Mouse (Mus musculus): ENCODE measurements around the gene Commd2.

Gene Commd2

DNA sequence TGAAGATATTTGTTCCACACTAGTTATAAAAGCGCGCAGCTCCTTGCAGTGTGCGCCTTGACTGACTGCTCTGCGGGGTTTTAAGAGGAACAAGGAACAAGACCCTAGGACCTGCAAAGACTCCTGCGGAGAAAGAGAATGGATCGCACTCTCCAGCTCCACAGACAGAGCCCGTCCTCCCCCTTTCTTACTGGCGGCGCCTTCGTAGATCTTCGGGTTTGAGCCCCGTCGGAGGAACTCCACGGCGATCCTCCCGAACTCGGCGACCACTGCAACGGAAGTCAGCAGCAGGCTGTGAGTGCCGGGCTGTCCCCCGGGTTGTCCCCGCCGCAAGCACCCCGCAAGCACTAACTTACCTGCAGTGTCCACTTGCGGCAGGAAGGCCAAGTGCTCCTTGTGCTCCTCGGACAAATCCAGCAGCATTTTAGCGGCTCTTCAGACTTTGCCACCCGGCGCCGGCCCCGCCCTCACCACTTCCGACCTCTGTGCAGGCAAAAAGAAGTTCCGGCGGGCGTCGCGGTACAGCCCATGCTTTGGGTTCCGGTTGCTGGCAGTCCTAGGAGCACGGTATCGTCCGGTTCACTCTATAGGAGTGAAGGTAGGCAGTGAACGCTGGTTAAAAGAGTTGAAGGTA is at the start of gene Commd2:
Commd2 (minus strand) TSS at position 485 of the 634 bp plus-strand sequence.
- peak; percentile 92 to 95 for DNase-seq (ENCODE audit: low spot score in 2 of 2)

DNA sequence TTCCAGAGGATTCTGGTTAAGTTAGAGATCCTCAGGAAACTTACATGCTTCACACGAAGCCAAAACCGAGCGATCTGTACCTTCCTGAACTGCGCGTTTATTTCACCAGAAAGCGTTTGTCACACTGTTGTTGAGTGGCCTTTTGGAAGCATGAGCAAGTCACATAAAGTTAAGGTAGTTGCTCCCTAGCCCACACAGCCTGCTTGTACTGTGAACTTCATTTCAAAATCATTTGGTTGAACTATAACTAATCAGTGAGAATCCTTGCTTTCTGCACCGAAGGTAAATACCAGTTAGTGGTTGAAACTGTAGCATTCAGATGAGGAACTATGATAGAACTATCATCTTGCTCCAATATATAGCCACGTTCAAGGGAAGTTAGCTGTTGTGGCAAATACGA is 45.3 kb upstream of the Commd2 start:
- DNase-seq (ENCODE audit: low spot score in 2 of 2), result no peak

DNA sequence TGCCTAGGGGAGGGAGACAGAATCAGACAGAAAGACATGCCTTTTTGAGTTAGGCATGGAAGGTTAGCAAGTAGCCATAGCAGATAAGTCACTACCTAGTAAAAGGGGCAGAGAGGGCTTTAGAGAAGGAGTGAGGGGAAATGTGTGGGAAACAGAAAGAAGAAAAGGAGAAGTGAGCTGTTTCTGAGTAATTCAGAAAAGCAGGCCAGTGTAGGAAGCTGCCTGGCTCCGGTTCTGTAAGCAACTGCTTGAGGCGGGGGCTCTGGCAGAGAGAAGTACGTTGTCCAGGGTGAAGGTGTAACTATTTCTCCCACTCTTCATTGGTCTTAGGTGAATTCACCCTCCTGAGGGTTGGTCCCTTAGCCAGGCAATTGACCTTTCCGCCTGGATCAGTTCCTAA is 44.7 kb upstream of the Commd2 start:
- no peak for DNase-seq (ENCODE audit: low spot score in 2 of 2)

DNA sequence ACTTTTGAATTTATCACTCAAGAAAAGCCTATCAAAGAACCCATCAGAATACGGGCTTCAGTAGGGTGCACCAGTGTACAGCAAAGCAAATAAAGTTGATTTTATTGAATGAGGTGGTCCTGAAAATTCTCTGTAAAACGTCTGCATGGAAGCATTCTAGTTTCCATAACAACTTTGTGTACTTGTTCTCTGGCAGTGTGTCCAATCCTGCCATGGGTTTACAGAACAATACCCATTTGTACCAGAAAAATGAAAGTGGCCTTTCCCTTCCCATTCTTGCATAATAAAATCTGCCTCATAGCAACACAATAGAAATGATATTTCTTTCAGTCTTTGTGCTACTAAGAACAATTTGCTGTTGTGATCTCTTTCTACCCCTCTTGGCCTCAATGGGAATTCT is 41.2 kb upstream of the Commd2 start, which contains the start of gene Ankub1:
Ankub1 (minus strand) TSS at position 81 of the 400 bp plus-strand sequence.
- no peak for DNase-seq (ENCODE audit: low spot score in 2 of 2)

DNA sequence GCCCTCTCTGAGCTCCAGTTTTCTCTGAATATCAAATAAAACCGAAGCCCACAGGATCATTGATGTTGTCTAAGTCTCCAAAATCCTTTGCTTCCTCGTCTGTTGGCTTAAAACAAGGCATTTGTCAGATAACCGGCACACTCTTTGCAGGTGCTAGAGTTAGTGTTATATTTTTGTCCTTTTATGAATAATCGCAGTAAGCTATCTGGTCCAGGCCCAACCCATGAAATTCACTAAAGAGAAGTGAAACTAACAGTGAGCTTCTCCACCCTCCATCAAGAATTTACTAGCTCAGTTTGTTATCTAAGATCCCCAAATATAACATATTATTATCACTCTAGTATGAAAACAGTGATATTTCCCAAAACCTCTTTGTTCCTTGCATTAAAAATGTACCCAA is 40.3 kb upstream of the Commd2 start:
- no peak for DNase-seq (ENCODE audit: low spot score in 2 of 2)

DNA sequence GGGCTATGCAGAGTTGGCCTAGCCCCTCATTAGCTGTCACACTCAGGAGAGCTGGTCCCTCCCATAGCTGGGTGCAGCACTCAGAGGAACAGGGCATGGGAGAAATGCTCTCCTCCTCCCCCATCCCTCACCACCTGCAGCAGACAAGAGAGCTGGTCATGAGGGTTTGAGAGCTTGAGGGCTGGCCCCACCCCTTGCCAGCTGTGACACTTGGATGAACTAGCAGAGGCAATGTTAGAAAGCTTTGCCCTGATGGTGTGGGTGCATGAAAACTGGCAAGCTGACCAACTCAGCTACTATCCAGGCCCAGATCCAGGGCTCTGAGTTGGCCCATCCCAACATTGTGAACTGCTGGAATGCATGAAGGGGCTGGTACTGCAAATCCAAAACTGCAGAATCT is 26.3 kb upstream of the Commd2 start:
- no peak for DNase-seq (ENCODE audit: low spot score in 2 of 2)

DNA sequence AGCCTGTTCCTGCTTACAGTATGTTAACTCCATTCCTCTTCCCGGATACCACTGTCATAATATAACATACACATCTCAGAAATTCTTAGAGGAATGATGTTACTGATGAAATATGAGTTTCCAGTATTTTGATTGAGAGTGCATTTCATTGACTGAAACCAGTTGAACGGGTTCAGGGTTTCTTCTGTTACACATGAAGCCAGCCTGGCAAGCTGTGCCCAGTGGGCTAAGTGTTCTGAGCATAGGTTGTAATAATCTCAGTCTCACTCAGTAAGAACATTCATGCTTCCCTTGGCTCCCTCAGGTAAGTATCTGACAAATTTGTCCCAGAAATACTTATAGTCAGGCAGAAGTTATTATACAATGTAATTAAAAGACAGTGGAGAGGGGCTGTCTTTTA is 22.6 kb upstream of the Commd2 start:
- no peak for DNase-seq (ENCODE audit: low spot score in 2 of 2)

DNA sequence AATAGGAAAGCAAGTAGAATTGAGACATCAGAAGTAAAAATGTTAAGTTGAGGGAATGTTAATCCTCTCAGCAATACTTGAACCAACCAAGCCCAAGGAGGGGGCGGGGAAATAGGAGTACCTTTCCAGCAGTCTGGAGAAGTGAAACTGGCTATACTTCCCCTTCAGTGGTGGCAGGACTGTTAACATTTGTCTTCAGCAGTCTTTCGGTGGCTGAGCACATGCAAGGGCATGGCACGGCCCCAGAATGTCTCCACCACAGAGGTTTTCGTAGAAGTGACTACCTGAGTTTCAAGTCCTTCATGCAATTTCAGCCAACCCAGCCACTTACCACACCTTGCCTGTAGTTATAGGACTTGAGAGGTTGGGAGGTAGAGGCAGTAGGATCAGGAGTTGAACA is 22.1 kb upstream of the Commd2 start:
- DNase-seq (ENCODE audit: low spot score in 2 of 2), result no peak

DNA sequence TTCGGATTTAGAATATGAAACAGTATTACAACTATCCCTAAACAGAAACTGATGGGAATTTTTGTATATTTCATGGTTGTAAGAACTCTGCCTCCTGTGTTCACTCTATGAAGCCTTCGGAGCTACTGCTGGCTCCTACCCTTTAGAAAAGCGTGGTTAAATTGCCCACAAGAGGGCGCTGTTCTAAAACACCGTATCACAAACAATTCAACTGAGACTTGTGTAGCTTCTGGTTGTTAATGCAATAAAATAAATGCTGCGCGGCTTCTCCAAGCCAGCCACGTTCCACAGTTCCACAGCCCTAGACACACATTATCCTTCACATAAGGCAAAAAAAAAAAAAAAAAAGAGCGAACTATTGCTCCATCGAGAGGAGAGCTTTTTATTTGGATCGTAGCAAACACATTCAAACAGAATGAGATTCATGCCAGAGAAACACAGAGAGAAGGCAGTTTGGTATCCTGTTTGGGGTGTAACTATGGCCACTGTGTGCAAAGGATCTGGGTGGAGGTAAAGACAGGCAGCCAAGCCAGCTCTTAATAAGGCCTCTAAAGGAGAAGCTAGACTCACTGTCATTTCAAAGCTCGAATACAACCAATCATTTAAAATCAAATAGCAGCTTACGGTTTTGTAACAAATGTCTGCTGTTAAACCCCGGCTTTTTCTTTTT is 15.7 kb upstream of the Commd2 start:
- DNase-seq (ENCODE audit: low spot score in 2 of 2), result peak; percentile 86

DNA sequence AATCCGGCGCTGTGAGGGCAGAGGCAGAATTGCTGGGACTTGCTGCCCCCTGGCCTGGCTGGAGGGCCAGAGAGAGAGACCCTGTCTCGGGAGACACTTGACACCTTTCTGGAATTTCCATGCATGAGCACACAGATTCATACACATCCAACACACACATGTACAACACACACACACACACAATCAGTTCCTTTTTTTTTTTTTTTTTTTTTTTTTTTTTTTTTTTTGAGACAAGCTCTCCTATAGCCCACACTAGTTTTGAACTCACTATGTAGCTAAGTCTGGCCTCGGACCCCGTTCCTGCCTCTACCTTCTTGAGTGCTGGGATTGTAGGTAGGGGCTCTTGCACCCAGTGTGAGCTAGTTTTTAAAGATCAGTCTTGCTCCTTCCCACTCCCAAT is 14.4 kb upstream of the Commd2 start:
- DNase-seq (ENCODE audit: low spot score in 2 of 2), result no peak

DNA sequence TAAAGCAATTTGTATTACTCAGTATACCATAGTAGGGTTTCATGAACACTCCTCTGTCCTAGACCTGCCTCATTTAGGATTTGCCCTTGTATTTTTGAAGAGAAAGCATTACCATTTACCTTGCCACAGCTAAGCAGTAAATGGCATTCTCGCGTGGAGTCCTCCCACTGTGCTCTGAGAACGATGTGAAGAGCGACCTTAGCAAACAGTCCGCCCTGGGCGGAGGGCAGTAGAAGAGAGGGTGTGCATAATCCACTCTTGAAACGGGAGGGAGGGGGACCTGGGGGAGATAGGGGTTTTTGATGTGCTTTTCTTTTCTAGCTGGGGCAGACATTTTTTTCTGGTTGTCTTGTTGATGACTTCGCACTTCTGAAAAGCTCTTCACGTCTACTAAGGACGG is 13.2 kb upstream of the Commd2 start:
- DNase-seq (ENCODE audit: low spot score in 2 of 2), result no peak

DNA sequence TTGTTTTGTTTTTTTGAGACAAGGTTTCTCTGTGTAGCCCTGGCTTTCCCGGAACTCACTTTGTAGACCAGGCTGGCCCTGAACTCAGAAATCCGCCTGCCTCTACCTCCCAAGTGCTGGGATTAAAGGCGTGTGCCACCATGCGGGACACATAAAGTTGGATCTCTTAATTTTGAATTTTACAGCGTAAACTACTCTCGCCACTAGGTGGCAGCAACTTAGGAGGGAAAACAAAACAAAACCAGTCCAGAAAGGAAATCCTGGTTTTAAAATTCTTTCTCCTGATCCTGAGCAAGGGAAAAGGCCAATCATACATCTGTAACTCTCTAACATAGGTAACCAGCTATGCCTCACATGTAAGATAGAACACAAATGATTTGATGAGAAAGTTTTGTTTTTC is 12.2 kb upstream of the Commd2 start:
- peak; percentile 23 to 62 for DNase-seq (ENCODE audit: low spot score in 2 of 2)

DNA sequence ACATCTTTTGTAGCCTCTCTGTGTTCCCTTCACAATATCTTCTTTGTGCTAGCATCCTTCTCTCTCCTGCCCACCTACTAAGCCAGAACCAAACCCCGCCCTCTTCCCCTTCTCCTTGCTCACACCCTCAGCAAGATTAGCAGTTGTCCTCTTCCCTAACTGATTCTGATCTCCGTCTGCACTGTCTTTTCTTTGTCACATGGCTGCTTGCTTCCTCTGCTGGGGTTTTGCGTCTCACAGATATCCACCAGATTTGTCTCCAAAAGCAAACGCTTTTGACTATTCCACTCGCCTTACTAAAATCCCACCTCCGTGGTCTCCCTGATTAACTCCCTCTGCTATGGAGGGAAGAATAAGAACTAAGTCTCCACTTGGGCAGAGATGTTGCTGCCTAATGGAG is 7.1 kb upstream of the Commd2 start:
- no peak for DNase-seq (ENCODE audit: low spot score in 2 of 2)

DNA sequence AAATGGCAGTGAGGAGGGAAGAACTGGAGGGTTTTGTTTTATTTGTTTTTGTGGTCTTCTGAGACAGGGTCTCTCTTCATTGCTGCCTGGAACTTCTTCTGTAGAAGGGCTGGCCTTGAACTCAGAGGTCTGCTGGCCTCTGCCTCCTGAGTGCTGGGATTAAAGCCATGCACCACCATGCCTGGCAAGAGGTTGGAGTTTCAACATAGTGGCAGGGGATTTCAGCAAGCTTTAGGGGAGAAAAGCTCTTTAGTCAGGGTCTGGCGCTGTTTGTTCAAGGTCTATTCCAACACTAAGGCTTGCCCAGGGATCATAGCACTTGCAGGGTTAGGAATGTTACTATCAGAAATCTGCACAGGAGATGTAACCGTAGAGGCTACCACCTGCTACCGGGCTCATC is 2.1 kb upstream of the Commd2 start:
- no peak for DNase-seq (ENCODE audit: low spot score in 2 of 2)

DNA sequence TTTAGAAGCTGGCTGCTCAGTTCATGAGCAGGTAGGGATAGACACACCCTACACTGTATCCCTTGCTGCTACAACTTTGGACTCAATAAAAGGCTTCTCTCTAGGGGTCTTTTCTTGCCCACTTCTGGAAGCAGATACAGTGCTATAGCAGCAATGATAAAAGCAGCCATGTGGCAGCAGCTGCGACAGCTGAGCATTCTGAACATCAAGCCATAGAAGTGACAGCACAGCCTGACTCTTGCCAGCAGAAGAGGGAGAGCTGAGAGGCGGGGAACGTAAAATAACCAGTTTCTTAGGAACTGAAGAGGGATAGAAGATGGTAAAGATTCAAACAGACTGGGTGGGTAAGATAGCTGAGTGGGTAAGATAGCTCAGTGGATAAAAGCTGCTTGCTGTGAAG is 970 bp upstream of the Commd2 start:
- no peak for DNase-seq (ENCODE audit: low spot score in 2 of 2)

DNA sequence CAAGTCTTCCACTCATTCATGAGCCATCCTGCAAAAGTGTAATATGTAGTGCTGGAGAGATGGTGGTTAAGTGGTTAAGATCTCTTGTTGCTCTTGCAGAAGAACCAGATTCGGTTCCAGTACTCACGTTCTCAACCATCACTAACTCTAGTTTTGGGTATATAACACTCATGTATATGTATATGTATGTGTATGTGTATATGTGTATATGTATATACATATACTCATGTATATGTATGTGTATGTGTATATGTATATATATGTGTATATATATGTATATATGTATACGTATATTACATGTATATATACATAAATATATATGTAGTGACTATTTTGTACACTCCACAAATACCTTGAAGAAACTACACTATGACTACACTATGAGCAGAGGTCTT is 347 bp upstream of the Commd2 start:
- no peak for DNase-seq (ENCODE audit: low spot score in 2 of 2)

DNA sequence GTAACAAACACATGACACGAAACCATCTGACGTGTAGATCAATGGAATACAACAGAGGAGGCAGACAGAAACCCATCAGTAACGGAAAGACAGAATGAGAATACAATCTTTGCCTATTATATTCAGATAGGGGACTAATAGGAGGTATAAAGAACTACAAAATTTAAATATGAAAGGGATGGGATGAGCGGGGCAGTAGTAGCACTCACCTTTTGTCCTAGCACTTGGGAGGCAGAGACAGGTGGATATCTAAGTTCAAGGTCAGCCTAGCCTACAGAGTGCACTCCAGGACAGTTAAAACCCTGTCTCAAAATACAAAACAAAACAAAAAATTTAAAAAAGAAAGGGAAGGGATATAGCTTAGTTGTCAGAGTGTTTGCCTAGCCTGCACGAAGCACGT is 8.3 kb downstream of the Commd2 start:
- DNase-seq (ENCODE audit: low spot score in 2 of 2), result no peak

DNA sequence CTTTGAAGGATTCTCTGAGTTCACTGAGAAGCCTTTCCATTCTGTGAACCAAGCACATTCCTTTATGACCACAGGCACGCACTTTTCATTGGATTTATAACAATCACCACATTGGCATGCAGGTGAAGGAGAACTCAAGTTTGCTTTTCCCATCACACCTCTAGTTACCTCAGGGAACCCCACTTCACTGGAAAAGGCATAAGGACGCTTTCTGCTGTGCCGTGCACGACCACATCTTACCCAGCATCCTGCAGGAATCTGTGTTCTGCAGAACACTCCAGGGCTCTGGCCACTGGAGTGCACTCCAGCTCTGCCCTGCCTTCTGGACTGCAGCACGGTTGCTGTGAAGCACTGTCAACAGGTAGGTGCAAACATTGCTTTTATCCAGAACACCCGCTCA is 13.9 kb downstream of the Commd2 start:
- no peak for DNase-seq (ENCODE audit: low spot score in 2 of 2)

DNA sequence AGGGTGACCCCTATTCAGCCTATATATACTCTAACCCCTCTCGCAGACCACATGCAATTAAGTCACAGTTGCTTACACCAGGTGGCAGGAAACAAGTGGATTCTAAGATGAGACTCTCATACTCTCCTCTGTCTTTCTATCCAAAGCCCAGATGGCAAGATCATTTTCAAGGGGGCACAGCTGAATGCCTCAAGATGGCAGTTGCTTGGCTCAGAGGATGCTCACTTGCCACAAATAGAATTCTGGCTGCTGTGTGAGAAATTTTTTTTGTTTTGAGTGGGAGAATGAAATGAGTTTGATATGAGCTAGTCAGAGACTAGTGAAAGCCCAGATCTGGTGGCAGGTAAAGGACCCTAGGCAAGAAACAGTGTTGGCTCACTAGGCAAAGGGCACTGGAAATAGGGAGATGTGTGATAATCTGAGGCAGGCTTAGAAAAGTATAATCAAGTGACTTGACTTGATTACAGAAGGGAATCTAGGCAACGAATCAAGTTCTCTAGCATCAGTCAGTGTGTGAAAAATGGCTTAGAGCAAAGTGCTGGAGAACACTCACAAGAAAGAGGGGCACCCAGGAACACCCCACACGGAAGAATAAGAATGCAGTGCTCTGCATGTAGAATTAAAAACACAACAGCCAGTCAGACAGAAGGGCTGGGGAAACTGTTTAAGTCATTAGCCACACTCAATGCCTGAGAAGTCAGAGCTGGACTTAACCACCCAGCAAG is 16.6 kb downstream of the Commd2 start:
- DNase-seq (ENCODE audit: low spot score in 2 of 2), result peak; percentile 19 to 22

DNA sequence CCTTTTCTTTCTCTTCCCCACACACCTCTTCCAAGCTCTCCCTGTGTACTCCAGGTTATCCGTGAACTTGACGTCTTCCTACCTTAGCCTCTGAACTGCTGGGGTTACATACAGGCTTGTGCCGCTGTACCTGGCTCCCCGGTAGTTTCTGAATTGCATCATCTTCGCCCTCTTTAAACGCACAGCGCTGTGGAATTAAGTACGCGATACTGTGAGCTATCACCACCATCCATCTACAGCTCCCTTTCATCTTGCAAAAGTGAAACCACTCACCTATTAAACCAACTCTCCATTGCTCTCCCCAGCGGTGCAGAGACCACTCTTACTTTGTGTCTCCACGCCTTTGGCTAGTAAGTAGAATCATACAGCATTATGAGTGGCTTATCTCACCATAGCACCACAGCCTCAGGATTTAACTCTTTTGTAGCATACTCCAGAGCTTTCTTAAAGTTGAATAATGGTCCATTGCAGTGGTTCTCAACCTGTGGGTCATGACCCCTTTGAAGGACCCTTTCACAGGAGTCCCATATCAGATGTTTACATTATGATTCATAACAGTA is 24.5 kb downstream of the Commd2 start:
- no peak for DNase-seq (ENCODE audit: low spot score in 2 of 2)

DNA sequence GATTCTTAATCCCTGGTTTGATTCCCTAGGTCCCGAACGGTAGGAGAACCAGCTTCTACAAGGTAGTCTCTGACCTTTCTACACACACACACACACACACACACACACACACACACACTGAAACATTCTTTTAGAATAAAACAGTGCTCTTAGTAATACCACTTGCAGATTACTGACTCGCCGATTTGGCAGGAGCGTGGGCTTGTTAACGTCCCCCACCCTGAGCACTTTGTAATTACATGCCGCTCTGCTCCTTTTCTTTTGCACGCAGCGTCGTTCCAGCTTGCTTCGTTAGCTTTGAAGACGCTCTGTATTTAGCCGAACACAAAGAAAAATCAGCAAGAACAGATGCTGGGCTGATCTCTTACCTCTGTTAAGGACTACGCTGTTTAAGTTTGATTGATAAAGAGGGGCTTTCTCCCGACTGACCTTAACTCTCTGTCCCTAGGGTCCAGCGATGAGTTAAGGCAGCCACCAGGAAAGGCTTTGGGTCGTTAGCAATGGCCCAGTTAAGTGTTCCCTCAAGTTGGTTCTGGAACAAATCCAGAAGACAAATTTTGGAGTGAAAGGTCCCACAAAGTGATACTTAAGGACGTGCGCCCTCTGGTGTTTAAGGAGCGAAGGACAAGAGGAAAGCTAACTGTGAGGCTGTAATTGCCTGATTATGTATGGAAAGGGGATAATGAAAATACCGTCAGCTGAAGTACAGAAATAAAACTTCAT is 26.1 kb downstream of the Commd2 start:
- DNase-seq (ENCODE audit: low spot score in 2 of 2), result peak; percentile 80 to 85

DNA sequence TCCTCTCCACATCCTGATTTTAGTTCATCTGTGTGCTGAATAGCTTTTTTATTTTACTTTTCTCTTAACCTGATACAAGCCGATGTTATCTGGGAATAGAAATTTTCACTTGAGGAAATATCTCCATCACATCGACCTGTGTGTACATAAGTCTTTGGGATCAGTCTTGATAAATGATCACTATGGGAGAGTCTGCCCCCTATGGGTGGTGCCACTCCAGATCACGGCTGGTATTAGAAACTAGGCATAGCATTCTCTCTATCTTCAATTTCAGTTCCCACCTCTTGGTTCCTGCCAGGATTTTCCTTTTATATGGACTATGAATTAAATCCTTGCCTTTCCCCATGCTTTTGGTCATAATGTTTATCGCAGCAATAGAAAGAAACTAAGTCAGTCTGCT is 31.8 kb downstream of the Commd2 start:
- DNase-seq (ENCODE audit: low spot score in 2 of 2), result no peak

Measured in right cerebral cortex, adult 2 months (tissue).